Mouse (Mus musculus) layer of hippocampus, adult 6 months (tissue): ENCODE results near the gene Snx4. TPM values are rescaled to one million over a fixed set of nuclear protein-coding genes. Genes with fewer than 3 reads are reported as not detected.

ENCODE experiments used
- long read RNA-seq, 2 experiments: library from polyadenylated mRNA; unstranded; transcript quantifications; one replicate each; pipeline ENCODE4 v2.0.0; 2019 to 2020
- polyA plus RNA-seq: library from polyadenylated mRNA; unstranded; fragments of <200 nt; fragmentation: Nextera tagmentation; gene quantifications from 2 replicates; pipeline ENCODE4 v1.2.3, GENCODE M21; 2021

The Snx4 gene
- polyA plus RNA-seq = 30.1 and 32.1 TPM in 2 replicates
- long read RNA-seq, experiment 1, transcript Snx4-201 (14 exons, 3,161 nt) = major isoform, 89 of 105 reads
- long read RNA-seq, experiment 1, partial matches to known transcripts = 13 of 105 reads
- long read RNA-seq, experiment 1, other reads (novel, unspliced or antisense) = 3 of 105 reads
- long read RNA-seq, experiment 2, transcript Snx4-201 (14 exons, 3,161 nt) = major isoform, 367 of 398 reads
- long read RNA-seq, experiment 2, partial matches to known transcripts = 5 of 398 reads
- long read RNA-seq, experiment 2, other reads (novel, unspliced or antisense) = 26 of 398 reads

GRCm38 (mm10) chr16:33251194-33252051 lies at the start of gene Snx4:
Snx4 (plus strand) TSS chr16:33251442.

Other genes with a start within 250 kb of the Snx4 start
- gene Iqcg, start 195.2 kb upstream of the Snx4 start, polyA plus RNA-seq = 1.5 and 2.8 TPM in 2 replicates
- 2,362 and 2,668 TPM in 2 replicates for gene Rpl35a, start 195.0 kb upstream of the Snx4 start, polyA plus RNA-seq
- gene Lmln, start 188.9 kb upstream of the Snx4 start, polyA plus RNA-seq = 2.1 and 2.2 TPM in 2 replicates
- gene Osbpl11, start 66.4 kb upstream of the Snx4 start, polyA plus RNA-seq = 5.7 and 6.2 TPM in 2 replicates
- gene Zfp148, start 129.4 kb downstream of the Snx4 start, polyA plus RNA-seq = 27.8 and 29.2 TPM in 2 replicates